Mouse (Mus musculus): Measurements from ENCODE around the gene B3galt1.

DNA sequence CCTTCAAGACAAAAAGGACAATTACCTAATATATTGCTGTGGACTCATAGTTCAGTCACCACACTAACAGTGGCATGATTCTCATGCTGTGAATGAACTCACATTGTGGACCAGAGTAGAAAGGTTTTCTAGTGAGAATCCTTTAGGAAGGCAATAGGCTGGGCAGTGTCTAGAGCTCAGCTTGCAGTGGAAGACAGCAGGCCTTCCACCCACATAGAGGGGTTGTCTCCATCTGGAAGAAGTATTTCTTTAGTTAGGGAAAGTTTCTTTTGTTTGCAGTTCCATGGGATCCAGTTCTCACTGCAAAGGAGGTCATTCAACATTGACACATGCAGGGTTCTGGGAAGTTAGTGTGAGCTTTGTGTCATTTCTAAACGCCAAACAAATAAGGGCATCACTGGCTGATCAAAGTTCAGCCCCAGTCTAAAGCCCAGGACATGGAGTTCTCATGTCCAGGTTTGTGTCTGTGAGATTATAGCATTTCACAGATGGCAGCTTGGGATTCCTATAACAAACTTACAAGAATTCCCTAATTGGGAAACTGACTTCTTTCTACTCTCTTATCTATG, 316.1 kb downstream of the B3galt1 start:
- TF ChIP-seq CTCF (IDR thresholded peaks at IDR 0.05; ENCODE audit: extremely low read depth, insufficient read length, insufficient replicate concordance, low read depth, low read length) (no peak), POLR2A (IDR thresholded peaks at IDR 0.05; ENCODE audit: low read depth, low read length) (no peak)
